Mouse (Mus musculus) G1E (cell line): Measurements from ENCODE around the gene Elf3.

ENCODE experiments used
- CTCF ChIP-seq: IDR thresholded peaks from 2 replicates; pipeline ENCODE4 v1.5.1; 2012; ENCODE audit warnings: low read depth, low read length, inconsistent platforms, mixed read lengths
- GATA1 ChIP-seq: IDR thresholded peaks from 2 replicates; pipeline ENCODE4 v1.6.1; 2012; ENCODE audit warnings: borderline replicate concordance, low read length, inconsistent platforms, mixed read lengths
- POLR2AphosphoS5 ChIP-seq: IDR thresholded peaks from 2 replicates; pipeline ENCODE4 v1.6.1; 2012; ENCODE audit warnings: low read depth, low read length, inconsistent platforms; ENCODE audit not compliant: insufficient replicate concordance

DNA sequence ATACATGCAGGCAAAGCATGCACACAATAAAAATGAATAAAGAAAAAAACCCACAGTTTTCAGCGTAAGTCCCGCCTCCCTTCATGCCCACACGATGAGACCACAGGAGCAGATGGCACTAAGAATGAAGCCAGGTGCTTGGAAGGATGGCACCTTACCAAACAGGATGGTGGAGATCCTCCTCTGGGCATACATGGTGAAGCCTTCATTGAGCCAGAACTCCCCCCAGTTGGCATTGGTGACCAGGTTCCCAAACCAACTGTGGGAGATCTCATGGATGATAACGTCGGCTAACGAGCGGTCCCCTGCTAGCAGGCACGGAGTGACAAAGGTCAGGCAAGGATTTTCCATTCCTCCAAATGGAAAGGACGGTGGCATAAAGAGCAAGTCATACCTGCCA is 13.0 kb upstream of the Elf3 start:
- no peak for TF ChIP-seq CTCF
- TF ChIP-seq GATA1, result no peak
- no peak for TF ChIP-seq POLR2AphosphoS5
